Mouse (Mus musculus) splenic B cell, adult 2 months (primary cell): ENCODE data around the gene Pcdh19.

Experiments used
- DNase-seq: peaks from one replicate; pipeline ENCODE4 v3.0.0-alpha.2; 2011; ENCODE audit warnings: low read depth, low spot score
- H3K27me3 ChIP-seq: 2 replicates; pipeline ENCODE4 v1.6.1; 2012; ENCODE audit warnings: mild to moderate bottlenecking, low read length, moderate library complexity, mixed read lengths; ENCODE audit not compliant: control insufficient read depth, poor library complexity, insufficient read depth, severe bottlenecking
- H3K36me3 ChIP-seq: 2 replicates; pipeline ENCODE4 v1.6.1; 2012; ENCODE audit warnings: mild to moderate bottlenecking, low read length, moderate library complexity, mixed read lengths; ENCODE audit not compliant: control insufficient read depth, poor library complexity, insufficient read depth, severe bottlenecking

Gene Pcdh19

DNA sequence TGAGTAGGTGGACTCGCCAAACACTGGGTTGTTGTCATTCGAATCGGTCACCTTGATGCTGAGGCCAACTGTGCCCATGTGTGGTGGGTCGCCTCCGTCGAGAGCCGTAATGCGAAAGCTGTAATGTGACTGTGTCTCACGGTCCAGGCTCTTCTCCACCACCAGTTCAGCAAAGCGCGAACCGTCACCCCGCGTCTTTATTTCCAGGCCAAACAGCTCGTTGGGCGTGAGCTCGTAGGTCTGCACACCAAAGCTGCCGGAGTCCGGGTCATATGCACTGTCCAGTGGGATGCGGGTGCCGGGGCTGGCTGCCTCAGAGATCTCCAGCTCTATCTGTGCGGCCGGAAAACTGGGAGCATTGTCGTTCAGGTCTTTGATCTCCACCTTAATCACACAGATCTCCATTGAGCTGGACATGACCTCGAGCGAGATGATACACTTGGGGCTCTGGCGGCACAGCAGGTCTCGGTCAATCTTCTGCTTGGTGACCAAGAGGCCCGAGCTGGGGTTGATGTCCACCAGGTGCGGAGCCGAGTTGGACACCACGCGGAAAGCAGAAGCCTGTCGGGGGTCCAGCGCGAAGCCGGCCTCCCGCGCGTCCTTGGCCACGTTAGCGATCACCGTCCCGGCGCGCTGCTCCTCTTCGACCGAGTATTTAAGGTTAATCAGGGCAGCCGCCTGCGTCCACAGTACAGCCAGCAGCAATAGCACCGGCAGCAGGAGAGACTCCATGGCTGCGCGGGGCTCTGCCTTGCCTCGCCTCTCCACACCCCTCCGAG, 2.1 kb downstream of the Pcdh19 start:
- H3K27me3 ChIP-seq = no peaks in the 10 kb centered on the region
- no peak for DNase-seq

DNA sequence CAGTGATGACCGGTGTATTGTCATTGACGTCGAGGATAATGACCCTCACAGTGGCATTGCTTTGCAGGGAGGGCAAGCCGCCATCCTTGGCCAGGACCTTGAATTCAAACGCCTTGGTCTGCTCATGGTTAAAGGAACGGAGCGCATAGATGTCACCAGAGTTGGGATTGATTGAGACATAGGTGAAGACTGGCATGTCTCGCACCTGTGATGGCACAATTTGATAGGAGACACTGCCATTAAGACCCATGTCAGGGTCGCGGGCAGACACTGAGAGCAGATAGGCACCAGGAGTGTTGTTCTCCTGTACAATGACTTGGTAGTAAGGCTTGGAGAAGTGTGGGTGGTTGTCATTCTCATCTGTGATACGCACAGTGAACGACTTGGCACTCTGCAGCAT, 3.2 kb downstream of the Pcdh19 start:
- H3K36me3 ChIP-seq = no peaks in the 10 kb centered on the region
- H3K27me3 ChIP-seq = no peaks in the 10 kb centered on the region
- no peak for DNase-seq

More for the DNA sequence above, 2.1 kb downstream of the Pcdh19 start:
- no peaks in the 10 kb centered on the region for H3K36me3 ChIP-seq

DNA sequence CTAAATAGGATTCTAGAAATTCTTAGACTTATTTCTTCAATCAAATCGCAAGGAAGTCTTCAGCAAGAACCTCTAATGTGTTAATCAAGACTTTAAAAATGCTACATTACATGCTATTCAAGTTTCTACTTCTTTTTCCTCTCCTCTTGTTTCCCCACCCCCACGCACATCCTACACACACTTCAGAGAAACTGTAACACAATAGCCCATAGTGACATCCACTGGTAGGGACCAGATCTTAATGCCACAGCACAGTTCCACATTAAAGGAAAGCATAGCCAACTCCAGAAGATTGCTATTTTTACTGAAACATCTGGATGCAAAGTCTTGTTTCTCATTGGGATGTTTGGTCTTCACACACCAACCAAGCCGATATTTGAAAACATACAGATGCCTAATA, 4.8 kb downstream of the Pcdh19 start:
- Histone ChIP-seq H3K27me3 (no peaks in the 10 kb centered on the region), H3K36me3 (no peaks in the 10 kb centered on the region)
- DNase-seq = no peak

DNA sequence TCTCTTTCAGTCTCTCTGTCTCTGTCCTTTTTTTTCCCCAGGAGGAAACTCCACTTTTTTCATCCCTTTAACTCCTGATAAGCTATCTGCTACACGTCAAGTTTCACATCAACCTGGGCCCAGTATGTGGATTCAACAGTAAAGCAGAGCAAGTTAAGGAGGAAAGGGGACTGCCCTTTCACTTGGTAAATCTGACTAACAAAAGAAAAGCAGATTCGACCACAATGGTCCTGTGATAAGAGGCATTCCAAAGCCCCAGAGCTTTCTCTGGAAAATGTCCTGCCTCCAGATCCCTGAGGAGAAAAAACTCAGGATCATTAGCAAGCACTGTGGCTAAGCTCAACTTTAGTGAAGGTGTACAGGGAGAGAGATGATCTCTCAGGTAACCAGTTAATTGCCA, 13.7 kb downstream of the Pcdh19 start:
- H3K27me3 ChIP-seq = no peaks in the 10 kb centered on the region
- no peak for DNase-seq

DNA sequence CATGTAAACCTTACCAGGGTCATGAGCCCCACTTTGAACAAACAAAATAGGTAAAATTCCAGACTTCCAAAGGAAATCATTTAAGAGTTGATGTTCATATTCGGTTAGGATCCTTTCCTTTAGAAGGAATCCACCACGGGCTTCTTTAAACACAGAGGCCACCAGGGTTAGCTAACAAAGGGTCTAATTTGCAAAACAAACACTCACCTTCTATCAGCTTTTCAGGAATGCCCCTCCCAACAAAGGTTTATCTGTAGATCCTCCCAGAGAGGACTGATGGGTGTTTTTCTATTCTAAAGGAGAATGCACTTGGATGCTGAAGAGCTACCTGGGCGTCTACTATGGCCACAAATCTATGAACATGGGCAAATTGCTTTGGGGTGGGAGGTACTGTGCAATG, 15.0 kb downstream of the Pcdh19 start:
- DNase-seq = no peak
- H3K36me3 ChIP-seq = no peaks in the 10 kb centered on the region
- H3K27me3 ChIP-seq = no peaks in the 10 kb centered on the region

More for the DNA sequence above, 13.7 kb downstream of the Pcdh19 start:
- H3K36me3 ChIP-seq = no peaks in the 10 kb centered on the region

DNA sequence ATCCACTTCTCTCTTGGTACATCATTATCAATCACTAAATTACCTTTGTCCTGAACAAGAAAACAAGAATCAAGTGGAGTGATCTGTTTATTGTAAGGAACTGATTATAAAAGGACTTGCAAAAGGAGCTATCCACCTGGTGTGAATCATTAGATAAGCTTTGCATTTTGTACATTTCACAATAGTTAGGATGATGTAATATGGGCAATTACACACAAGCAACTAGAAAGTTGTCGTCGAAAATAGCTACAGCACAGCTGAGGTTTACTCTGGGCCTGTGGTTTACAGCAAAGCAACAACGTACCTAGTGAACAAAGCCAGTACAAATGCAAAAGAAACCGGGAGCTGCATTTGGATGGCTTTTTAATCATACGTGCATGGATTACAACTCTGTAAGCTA, 28.7 kb downstream of the Pcdh19 start:
- H3K27me3 ChIP-seq = no peaks in the 10 kb centered on the region
- DNase-seq = no peak
- no peaks in the 10 kb centered on the region for H3K36me3 ChIP-seq

DNA sequence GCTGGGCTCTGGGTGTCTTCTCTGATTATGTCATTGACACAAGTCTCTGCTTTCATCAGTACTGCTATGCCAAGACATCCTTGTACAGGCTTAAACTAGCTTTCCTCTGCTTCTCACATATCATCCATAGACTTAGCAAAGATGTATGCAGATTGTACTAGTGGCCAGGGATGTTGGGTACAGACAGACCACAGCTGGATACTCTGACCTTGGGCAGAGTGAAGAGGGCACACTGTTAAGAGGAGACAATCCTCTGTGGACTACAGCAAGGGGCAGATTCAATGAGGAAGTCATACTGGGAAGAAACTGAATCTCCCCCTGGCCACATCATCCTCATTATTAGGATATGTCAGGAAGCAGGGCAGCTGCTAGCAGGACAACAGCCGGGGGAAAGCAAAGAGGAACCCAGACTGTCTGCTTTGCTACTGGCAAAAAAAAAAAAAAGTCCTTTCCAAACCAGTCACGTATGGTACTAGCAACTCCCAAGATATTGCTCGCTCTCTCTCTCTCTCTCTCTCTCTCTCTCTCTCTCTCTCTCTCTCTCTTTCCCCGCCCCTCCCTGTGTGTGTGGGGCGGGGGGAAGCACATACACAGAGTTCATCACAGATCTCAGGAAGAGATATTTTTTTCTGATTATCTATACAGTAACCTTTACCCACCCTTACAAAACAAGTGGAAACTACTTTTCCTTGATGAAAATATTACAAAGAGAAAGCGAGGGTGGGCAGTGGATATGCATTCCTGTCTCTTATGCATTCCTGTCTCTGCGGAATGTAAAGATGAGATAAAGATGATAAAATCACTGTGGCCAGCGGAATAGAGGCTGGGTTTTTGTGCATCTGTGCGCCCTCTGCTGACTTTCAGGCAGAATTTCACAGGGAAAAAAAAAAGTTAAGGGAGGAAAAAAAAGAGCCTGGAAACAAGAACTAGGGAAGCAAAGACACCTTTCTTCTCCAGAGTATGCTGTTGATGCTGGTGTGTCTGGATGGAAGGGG, 31.2 kb downstream of the Pcdh19 start:
- DNase-seq = no peak
- H3K27me3 ChIP-seq = no peaks in the 10 kb centered on the region
- H3K36me3 ChIP-seq = no peaks in the 10 kb centered on the region

DNA sequence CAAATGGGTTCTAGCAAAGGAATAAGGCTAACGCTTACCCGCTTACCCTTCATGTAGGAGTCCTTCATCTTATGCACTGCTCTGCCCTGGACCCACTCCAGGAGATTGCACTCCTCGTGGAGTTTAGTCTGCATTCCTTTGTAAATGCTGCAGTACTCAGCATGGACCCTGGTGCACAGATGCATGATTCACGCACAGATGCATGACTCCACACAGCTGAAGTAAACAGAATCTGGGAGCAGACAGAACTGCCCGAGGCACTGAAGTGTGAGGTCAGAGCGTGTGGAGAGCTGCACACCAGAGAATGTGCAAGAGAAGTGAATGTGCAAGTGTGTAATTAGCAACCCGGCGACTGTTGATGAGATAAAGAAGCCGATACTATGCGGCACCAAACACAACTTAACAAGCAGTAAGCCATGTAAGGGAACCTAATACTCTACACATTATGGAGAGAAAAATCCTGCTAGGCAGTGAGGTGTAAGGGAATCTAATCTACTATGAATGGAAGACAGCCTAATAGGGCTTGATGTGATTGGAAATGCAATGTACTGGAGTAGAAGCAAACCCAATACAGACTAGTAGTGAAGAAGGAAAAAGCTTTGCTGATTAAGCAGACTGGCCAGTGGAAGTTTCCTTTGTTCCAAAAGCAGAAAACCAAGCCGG, 32.8 kb downstream of the Pcdh19 start:
- no peaks in the 10 kb centered on the region for H3K36me3 ChIP-seq
- no peaks in the 10 kb centered on the region for H3K27me3 ChIP-seq
- DNase-seq = no peak

DNA sequence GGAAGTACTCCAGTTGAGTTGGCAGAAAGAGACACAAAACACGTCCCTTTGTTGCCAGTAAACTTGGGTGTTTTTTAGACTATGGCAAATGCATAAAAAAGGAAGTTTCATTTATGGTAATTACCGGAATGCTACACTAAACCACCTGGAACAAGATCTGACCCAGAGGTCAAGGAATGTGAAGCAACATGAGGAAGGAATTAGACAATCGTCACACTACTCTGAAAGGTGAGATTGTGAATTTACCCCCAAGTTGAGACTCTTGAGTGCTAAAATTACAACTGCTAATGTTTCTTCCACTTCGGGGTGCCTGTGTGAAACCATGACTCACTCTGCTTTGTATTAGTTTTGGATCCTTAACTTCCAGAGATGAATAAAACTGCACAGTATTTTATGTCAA, 33.6 kb downstream of the Pcdh19 start:
- DNase-seq = no peak
- no peaks in the 10 kb centered on the region for H3K36me3 ChIP-seq
- H3K27me3 ChIP-seq = no peaks in the 10 kb centered on the region

DNA sequence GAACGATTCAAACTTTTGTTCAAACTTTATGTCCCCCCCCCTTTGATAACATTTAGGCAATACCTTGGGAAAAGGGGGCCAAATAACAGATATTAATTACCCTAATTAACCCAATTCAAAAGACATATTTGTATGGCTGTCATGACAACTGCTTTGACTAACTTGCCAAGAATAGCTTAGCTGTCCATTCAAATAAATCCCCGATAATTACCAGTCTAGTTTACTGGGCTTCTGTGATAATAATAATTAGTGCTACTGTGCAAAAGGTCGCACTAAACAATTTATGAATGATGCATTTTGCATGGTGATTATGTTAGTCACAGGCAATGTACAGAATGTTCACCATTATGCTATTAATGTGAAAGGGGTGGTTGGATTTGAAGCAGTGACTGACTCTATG, 35.7 kb downstream of the Pcdh19 start:
- Histone ChIP-seq H3K36me3 (no peaks in the 10 kb centered on the region), H3K27me3 (no peaks in the 10 kb centered on the region)
- no peak for DNase-seq

DNA sequence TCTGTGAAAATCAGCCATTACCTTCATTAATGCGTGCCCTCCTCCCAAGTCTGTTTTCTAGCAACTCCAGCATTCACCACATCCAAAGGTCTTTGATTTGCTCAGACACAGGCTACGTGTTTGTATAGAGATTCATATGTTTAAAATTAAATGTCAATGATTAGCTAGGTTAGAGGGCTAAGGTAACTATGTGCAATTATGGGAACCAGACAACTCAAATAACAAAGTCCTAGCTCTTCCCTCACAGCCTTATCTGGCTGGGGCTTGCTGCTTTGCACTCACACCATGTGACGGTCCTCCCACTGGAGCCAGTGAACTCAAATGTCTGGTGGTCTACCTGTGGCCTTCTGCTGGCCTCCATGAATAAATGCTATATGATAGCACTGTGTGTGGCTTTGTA, 38.4 kb downstream of the Pcdh19 start:
- H3K27me3 ChIP-seq = no peaks in the 10 kb centered on the region
- DNase-seq = no peak
- no peaks in the 10 kb centered on the region for H3K36me3 ChIP-seq

DNA sequence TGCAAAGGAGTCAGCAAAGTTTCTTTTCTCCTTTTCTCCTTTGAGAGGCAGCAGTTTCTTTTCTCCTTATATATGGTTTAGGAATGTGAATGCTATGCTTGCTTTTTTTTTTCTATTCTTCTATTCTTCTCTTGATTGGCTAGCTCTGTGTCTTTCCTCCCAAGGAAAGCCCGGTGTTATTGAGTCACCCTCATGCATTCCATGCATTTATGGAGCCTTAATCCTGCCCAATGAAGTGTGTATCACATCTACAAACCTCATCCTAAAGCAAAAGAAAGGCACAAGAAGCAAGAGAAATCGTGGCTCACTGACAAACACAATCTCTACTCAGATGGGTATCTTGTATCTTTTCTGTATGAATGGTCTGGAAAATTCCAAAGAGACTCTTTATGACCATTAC, 41.0 kb downstream of the Pcdh19 start:
- no peaks in the 10 kb centered on the region for H3K27me3 ChIP-seq
- no peak for DNase-seq
- H3K36me3 ChIP-seq = no peaks in the 10 kb centered on the region

DNA sequence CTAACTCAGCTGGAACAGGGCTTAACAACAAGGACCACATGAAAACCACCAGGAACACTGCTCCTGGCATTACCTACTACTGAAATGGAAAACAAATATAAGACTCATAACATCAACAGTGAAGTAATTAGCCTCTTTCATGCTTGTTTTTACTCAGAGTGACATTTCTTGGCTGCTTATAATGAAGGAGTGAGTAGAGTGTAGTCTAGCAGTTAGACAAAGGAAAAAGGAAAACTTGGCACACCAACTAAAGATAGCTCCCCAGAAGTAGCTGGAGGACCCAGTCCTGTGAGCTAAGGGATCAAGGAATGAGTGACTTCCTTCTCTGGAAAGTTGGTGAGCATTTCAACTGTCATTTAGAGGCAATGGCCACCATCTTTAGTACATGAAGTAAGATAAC, 49.3 kb downstream of the Pcdh19 start:
- Histone ChIP-seq H3K27me3 (no peaks in the 10 kb centered on the region), H3K36me3 (no peaks in the 10 kb centered on the region)
- no peak for DNase-seq

DNA sequence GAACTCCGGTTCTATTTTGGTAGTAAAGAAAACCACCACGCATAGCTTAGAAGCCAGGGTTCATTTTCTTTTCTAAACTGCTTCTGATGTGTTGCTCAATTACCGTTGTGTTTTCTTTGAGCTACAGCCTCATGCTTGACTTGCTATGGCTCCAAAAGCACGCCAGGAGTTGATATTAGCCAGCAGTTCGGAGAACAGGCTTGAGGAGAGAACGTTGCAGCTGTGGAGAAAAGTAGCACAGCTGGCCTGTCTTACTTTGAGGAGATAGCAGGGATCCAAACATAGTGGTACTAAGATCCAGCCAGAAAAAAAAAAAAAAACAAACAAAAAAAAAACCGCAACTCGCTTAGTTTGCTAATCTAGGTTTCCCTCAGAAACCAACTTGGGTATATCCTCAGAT, 59.2 kb downstream of the Pcdh19 start:
- DNase-seq = no peak
- Histone ChIP-seq H3K36me3 (no peaks in the 10 kb centered on the region), H3K27me3 (no peaks in the 10 kb centered on the region)

DNA sequence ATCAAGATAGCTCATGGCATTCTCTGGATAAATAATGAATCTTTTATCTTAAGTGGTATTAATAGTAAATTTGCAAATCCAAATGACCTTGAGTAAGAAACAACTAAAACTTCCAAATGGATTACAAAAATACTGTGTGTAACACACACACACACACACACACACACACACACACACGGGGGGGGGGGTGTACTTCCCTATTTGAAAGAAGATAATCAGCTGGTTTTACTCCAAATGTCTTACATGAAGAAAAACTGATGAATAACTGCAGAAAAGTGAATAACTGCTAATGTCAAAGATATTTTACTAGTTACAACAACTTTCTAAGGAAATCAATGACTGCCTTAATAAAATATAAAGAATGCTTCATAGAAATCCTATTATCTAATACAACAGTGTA, 70.6 kb downstream of the Pcdh19 start:
- no peak for DNase-seq
- Histone ChIP-seq H3K36me3 (no peaks in the 10 kb centered on the region), H3K27me3 (no peaks in the 10 kb centered on the region)
